Mouse (Mus musculus): ENCODE measurements around the gene Pdxk.
A peak's percentile ranks its signal among the peaks of the same experiment; 100 is the strongest.

The Pdxk gene

GRCm38 (mm10) chr10:78458348-78459111 is 6.2 kb downstream of the Pdxk start:
- no peak for DNase-seq (ENCODE audit: low read depth)

- peak; percentile 86 for DNase-seq (ENCODE audit: low read depth)
Measured at GRCm38 (mm10) chr10:78457495-78458347, 7.1 kb downstream of the Pdxk start.

DNA sequence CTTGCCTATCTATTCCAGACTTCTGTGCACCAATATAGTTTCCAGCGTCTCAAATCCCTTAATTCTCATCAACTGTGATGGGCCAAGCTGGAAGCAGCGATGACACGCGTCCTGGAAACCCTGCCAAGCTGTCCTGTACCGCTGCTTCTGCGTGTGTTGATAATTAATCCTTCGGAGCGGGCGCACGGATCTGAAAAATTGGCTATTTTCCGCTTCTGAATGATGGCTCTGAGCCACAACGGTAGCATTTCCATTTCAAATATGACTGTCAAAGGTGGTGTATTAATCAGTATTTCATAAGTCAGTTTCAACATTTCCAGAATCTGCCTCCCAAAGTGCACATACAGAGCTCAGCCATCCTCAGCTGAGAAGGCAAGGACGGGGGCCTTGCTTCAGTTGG is 8.1 kb downstream of the Pdxk start:
- DNase-seq (ENCODE audit: low read depth) = no peak

DNA sequence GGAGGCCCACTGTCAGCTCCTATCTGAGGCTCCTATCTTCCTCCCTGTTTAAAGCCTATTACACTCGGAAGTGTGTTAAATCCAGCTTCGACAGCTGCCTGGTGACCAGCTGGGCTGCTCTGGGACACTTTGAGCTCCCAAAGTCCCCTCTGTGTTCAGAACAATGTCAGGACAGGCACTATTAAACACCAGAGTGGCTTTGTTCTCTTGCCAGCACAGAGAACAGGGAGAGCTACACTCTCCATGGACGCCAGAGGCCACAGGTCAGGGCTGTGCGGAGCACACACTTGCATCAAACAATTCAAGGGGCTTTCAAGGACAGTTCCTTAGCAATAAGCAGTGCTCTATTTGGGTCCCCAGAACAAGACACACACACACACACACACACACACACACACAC is 12.1 kb downstream of the Pdxk start:
- no peak for DNase-seq (ENCODE audit: low read depth)

DNA sequence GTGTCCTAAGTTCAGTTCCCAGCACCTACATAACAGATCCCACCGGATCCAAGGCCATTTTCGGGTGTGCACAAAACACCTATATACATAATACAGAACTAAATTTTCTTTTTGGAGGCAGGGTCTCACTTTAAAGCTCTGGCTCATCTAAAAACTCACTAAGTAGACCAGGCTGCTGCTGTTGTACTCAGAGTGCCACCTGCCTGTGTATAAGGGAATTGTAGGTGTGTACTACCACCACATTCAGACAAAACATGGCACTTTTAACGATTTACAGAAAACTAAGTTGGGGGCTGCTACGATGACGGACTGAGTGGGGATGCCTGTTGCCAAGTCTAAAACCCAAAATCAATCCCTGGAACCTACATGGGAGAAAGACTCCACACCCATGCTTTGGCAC is 14.0 kb downstream of the Pdxk start:
- DNase-seq (ENCODE audit: low read depth) = no peak

DNA sequence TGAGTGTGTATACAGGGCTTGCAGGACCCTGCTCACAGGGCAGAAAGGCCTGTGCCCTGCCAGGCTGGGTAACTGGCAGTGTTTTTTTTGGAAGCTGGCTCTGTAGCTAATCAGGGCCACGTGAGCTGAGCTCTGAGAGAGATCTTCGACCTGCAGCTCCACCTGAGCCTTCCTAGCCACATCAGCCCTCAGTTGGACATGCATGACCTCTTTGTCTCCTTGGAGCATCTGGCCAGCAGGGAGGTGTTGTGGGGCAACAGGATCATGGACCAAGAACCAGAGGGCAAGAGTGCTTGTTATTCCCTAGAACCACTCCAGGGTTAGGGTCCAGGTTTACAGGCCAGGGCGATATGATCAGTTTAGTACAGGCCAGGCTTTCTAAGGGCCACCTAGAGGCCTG is 17.4 kb downstream of the Pdxk start:
- no peak for DNase-seq (ENCODE audit: low read depth)

- no peak for DNase-seq (ENCODE audit: low read depth)
Measured at GRCm38 (mm10) chr10:78446195-78446594, 18.6 kb downstream of the Pdxk start.

DNA sequence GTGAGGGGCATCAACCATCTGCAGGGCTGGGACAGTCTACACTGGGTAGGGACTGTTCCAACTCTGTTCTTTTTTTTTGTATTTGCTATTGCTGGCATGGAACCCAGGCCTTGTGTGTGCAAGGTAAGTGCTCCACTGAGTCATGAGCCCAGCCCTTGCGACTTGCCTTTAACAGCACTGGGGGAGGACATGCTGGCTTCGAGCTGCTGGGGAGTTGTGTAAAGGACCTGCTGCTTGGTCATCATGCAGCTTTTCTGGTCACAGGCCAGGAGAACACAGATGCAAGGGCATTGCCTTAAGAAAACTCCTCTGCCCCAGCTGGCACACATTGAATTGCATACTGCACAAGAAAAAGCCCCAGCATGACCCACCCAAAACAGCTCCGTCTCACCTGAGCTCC is 22.5 kb downstream of the Pdxk start:
- no peak for DNase-seq (ENCODE audit: low read depth)

- DNase-seq (ENCODE audit: low read depth) = no peak
Measured at GRCm38 (mm10) chr10:78441606-78442005, 23.2 kb downstream of the Pdxk start.

DNA sequence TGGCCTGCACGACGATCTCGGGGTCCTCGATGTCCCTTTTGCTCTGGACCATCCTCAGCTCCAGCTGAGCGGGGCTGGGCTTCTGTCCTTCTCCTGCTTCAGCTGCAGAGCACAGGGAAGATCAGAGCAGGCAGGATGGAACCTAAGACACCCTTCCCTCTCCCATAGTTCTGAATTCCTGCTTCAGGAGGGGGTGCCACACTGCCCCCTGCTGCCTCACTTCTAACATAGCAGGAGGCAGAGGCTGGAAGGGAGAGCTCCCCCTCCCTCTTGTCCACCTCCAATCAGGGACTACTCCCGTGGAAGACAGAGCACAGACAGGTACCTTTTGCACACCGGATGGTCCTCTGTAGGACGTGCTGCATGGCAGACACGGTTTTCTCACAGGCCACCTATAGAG is 24.0 kb downstream of the Pdxk start:
- peak; percentile 48 for DNase-seq (ENCODE audit: low read depth)

DNA sequence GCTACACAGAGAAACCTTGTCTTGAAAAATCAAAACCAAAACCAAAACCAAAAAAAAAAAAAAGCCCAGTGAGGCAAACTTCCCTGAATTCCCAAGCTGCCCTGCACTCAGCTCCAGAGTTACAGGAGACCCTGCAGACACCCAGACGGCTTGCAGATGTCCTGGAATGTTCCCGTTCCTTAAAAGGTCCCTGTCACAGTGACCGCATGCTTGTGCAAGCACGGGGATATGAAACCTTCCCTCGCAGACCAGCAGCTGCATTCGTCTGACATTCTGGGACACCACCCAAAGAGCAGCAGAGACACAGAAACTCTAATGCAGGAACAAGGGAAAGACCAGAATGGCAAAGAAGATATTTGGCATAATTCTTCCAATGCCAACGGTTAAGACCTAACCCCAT is 24.8 kb downstream of the Pdxk start:
- DNase-seq (ENCODE audit: low read depth) = no peak

DNA sequence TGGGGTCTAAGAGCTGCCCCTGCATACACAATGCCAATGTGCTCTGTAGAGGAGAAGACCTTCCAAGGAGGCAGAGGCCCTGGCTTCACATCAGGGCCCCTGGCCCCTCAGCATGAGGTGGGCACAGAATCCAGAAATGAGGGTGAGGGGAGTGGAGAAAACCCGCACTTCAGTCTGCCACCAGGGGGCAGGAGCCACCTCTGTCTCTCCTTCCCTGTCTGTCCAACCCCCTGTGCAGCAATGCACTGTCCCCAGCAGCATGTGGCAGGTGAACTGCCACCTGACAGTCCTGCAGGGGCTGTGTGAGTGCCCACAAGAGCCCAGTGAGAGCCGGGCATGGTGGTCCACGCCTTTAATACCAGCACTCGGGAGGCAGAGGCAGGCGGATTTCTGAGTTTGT is 25.2 kb downstream of the Pdxk start:
- peak; percentile 44 for DNase-seq (ENCODE audit: low read depth)

DNA sequence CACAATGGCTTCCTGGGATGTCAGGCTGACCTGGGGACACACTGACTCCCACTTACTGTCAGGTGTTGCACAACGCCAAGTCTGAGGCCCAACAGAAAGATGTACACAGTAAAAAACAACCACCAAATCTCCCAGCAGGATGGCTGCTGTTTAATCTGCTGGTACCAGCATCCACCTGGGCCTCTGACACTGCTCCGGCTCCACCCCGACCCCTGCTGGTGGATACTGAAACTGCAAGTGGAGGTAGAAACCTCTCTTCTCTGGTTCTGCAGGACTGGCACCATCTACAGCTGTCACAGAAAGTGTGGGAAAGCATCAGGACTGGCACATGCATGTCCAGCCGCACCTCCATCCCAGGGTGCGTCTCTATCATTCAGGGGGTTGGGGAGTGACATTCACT is 26.7 kb downstream of the Pdxk start:
- peak; percentile 84 for DNase-seq (ENCODE audit: low read depth)

GRCm38 (mm10) chr10:78432853-78433252 is 31.9 kb downstream of the Pdxk start:
- no peak for DNase-seq (ENCODE audit: low read depth)

- no peak for DNase-seq (ENCODE audit: low read depth)
Measured at GRCm38 (mm10) chr10:78429776-78430175, 35.0 kb downstream of the Pdxk start.

DNA sequence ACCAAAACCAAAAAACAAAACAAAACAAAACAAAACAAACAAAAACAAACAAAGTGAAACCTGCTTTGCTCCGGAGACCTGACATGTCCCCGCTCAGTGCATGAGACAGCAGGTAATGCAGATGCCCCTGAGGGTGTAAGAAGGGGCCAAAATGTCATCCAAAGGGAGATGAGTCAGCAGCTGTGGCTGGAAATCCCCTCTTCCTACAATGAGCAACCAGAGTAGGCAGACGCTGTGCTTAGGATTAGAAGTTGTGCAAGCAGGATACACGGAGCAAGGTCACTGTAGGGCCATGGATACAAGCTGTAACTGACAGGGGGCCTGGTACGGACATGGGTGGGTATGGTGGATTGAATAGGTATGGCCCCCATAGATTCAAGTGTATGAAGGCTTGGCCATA is 35.6 kb downstream of the Pdxk start:
- no peak for DNase-seq (ENCODE audit: low read depth)

- no peak for DNase-seq (ENCODE audit: low read depth)
Measured at GRCm38 (mm10) chr10:78428070-78428469, 36.7 kb downstream of the Pdxk start.

DNA sequence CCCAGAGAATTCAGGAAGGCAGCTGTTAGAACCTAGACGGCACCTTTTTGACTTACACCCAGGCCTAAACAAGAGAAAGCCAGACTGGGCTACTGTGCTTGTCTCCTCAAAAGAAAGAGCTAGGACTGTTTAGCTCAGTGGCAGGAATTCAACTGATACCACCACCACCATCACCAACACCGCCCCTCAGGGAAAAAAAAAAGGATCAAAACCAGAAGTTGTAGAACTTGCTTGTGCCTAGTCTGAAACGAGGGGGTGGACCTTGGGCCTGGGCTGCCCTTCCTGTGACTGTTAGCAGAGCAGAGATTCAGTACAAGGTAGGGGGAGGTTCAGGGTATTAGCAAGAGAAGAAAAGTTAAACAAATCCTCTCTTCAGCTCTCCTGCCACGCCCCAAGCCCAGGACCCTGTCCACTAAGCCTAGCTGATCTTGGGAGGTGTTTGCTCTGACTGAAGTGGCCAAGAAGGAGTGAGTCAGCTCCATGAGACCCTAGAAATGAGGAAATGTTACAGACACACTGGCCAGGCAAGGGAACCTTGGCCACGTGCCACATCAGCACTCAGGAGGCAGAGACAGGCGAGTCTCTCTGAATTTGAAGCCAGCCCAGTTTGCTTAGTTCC is 38.5 kb downstream of the Pdxk start:
- DNase-seq (ENCODE audit: low read depth) = no peak

- peak; percentile 90 for DNase-seq (ENCODE audit: low read depth)
Measured at GRCm38 (mm10) chr10:78425181-78426041, 39.4 kb downstream of the Pdxk start, which contains the start of gene Cstb. Cstb (plus strand) TSS chr10:78425669.

GRCm38 (mm10) chr10:78422614-78423013 is 42.2 kb downstream of the Pdxk start:
- no peak for DNase-seq (ENCODE audit: low read depth)

DNA sequence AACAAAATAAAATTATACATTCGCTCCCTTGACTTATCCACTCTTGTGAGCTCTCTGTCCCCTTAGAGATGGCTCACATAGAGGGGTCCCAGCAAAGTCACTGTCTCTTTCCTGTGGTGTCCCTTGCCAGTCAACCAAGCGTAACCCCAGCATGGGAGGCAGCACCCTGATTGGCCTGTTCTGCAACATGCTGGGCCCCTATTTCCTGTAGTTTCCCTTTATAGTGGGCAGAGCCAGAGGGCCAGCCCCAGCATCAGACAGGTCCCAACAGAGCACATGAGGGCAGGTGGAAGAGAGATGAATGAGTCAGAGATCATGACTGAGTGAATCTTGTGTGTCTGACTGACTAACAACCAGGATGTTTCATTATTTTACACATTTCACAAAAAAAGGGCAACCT is 43.8 kb downstream of the Pdxk start:
- DNase-seq (ENCODE audit: low read depth) = no peak

- DNase-seq (ENCODE audit: low read depth) = no peak
Measured at GRCm38 (mm10) chr10:78418791-78419190, 46.0 kb downstream of the Pdxk start.
